Mouse (Mus musculus) stomach, embryonic 14.5 days (tissue): ENCODE data around the gene Ipmk. TPM values are rescaled to one million over a fixed set of nuclear protein-coding genes. Genes with fewer than 3 reads are reported as not detected.

ENCODE experiments used
- ATAC-seq: fragments of 200-750 bp; cut with Nextera tagmentation; 2 replicates; pipeline ENCODE4 v1.8.0; 2017; ENCODE audit warnings: low read depth, moderate TSS enrichment; ENCODE audit not compliant: insufficient number of reproducible peaks, insufficient read depth, low FRiP score
- H3K27ac ChIP-seq: fragments of 300-500 bp; sonication (generic); 2 replicates; pipeline ENCODE4 v1.5.1; 2014; ENCODE audit warnings: mild to moderate bottlenecking, low read length, moderate library complexity, mixed read lengths
- H3K27me3 ChIP-seq: fragments of 300-500 bp; sonication (generic); 2 replicates; pipeline ENCODE4 v1.6.1; 2014; ENCODE audit warnings: low read length, control low read depth, mixed read lengths; ENCODE audit not compliant: control insufficient read depth, insufficient read depth
- H3K36me3 ChIP-seq: fragments of 300-500 bp; sonication (generic); 2 replicates; pipeline ENCODE4 v1.6.1; 2014; ENCODE audit warnings: mild to moderate bottlenecking, control low read depth, low read length, moderate library complexity, mixed read lengths; ENCODE audit not compliant: control insufficient read depth, insufficient read depth
- H3K4me1 ChIP-seq: fragments of 300-500 bp; sonication (generic); 2 replicates; pipeline ENCODE4 v1.6.1; 2014; ENCODE audit warnings: low read length, control low read depth, mixed read lengths; ENCODE audit not compliant: control insufficient read depth, insufficient read depth
- H3K4me2 ChIP-seq: fragments of 300-500 bp; sonication (generic); replicated peaks from 2 replicates; pipeline ENCODE4 v1.6.1; 2014; ENCODE audit warnings: low read depth, low read length, control low read depth
- H3K4me3 ChIP-seq: fragments of 300-500 bp; sonication (generic); 2 replicates; pipeline ENCODE4 v1.5.1; 2014; ENCODE audit warnings: low read depth, low read length, control low read depth
- H3K9ac ChIP-seq: fragments of 300-500 bp; sonication (generic); replicated peaks from 2 replicates; pipeline ENCODE4 v1.6.1; 2014; ENCODE audit warnings: low read depth, mild to moderate bottlenecking, control low read depth, low read length, moderate library complexity, mixed read lengths
- H3K9me3 ChIP-seq: fragments of 300-500 bp; sonication (generic); 2 replicates; pipeline ENCODE4 v1.6.1; 2016; ENCODE audit warnings: low read depth, low read length, control low read depth; ENCODE audit not compliant: control insufficient read depth
- WGBS: fragments of 180-500 bp; shearing (Covaris S2); extraction: QIAGEN DNeasy Blood & Tissue Kit; methylation state at CpG from one replicate; pipeline ENCODE4 v1.1.7; 2014; 5-methylcytosine and 5-hydroxymethylcytosine counted together
- polyA plus RNA-seq: library from polyadenylated mRNA; unstranded; fragments of >200 nt; fragmentation: Nextera tagmentation; extraction: Ambion mirVana; gene quantifications from 2 replicates; pipeline ENCODE4 v1.2.1, GENCODE M21; 2014

Ipmk gene
- polyA plus RNA-seq, 1 experiment from 2014 or later: 11.2 TPM

GRCm38 (mm10) chr10:71363858-71364257 lies 16.3 kb downstream of the Ipmk start:
- Histone ChIP-seq H3K9ac (no peak overlapping the region), H3K27ac (no peak overlapping the region), H3K36me3 (no peaks in the 10 kb centered on the region), H3K9me3 (no peaks in the 10 kb centered on the region), H3K27me3 (no peaks in the 10 kb centered on the region), H3K4me1 (no peaks in the 10 kb centered on the region), H3K4me2 (no peak overlapping the region), H3K4me3 (no peak overlapping the region)
- WGBS: 87% methylated on average over 10 of the region's 10 CpGs
- ATAC-seq: no peak

- H3K27ac ChIP-seq: no peak overlapping the region
- 70% methylated on average over 16 of the region's 16 CpGs for WGBS
- no peaks in the 10 kb centered on the region for H3K36me3 ChIP-seq
- no peaks in the 10 kb centered on the region for H3K9me3 ChIP-seq
- H3K9ac ChIP-seq: no peak overlapping the region
- H3K27me3 ChIP-seq: no peaks in the 10 kb centered on the region
- no peak overlapping the region for H3K4me3 ChIP-seq
- H3K4me2 ChIP-seq: no peak overlapping the region
- no peaks in the 10 kb centered on the region for H3K4me1 ChIP-seq
- peak; percentile 49; the same call in 1 of the 2 replicates for ATAC-seq
Observed at GRCm38 (mm10) chr10:71368128-71368940, 20.8 kb downstream of the Ipmk start.

GRCm38 (mm10) chr10:71369466-71369865 lies 21.9 kb downstream of the Ipmk start:
- no peak overlapping the region for H3K4me2 ChIP-seq
- WGBS: 79% methylated on average over 3 of the region's 3 CpGs
- no peak overlapping the region for H3K9ac ChIP-seq
- H3K27ac ChIP-seq: no peak overlapping the region
- no peak overlapping the region for H3K4me3 ChIP-seq
- H3K4me1 ChIP-seq: no peaks in the 10 kb centered on the region
- H3K9me3 ChIP-seq: no peaks in the 10 kb centered on the region
- H3K36me3 ChIP-seq: no peaks in the 10 kb centered on the region
- no peaks in the 10 kb centered on the region for H3K27me3 ChIP-seq
- no peak for ATAC-seq

GRCm38 (mm10) chr10:71371881-71372280 lies 24.3 kb downstream of the Ipmk start:
- Histone ChIP-seq H3K27me3 (no peaks in the 10 kb centered on the region), H3K27ac (no peak overlapping the region), H3K9ac (no peak overlapping the region), H3K9me3 (no peaks in the 10 kb centered on the region), H3K4me1 (no peaks in the 10 kb centered on the region), H3K4me3 (no peak overlapping the region), H3K36me3 (no peaks in the 10 kb centered on the region), H3K4me2 (no peak overlapping the region)
- WGBS: 72% methylated on average over 6 of the region's 6 CpGs
- ATAC-seq: no peak

- Histone ChIP-seq H3K4me2 (no peak overlapping the region), H3K4me3 (no peak overlapping the region), H3K36me3 (0 out of 2 replicates have a peak, but pooled peaks cover under 1% of the 10 kb centered on the region), H3K27ac (no peak overlapping the region), H3K27me3 (no peaks in the 10 kb centered on the region), H3K4me1 (no peaks in the 10 kb centered on the region), H3K9ac (no peak overlapping the region), H3K9me3 (no peaks in the 10 kb centered on the region)
- no peak for ATAC-seq
- 83% methylated on average over 11 of the region's 11 CpGs for WGBS
Observed at GRCm38 (mm10) chr10:71373706-71374105, 26.1 kb downstream of the Ipmk start.

GRCm38 (mm10) chr10:71376014-71376413 lies 28.5 kb downstream of the Ipmk start:
- Histone ChIP-seq H3K27ac (no peak overlapping the region), H3K27me3 (no peaks in the 10 kb centered on the region), H3K4me3 (no peak overlapping the region), H3K9me3 (no peaks in the 10 kb centered on the region), H3K4me2 (no peak overlapping the region), H3K9ac (no peak overlapping the region), H3K4me1 (no peaks in the 10 kb centered on the region), H3K36me3 (0 out of 2 replicates have a peak, but pooled peaks cover 2% of the 10 kb centered on the region)
- peak; percentile 72; the same call in 1 of the 2 replicates for ATAC-seq
- 78% methylated on average over 6 of the region's 6 CpGs for WGBS

- Histone ChIP-seq H3K9ac (no peak overlapping the region), H3K27ac (no peak overlapping the region), H3K36me3 (0 out of 2 replicates have a peak, but pooled peaks cover 2% of the 10 kb centered on the region), H3K27me3 (no peaks in the 10 kb centered on the region), H3K4me3 (no peak overlapping the region), H3K4me2 (no peak overlapping the region), H3K4me1 (0 out of 2 replicates have a peak, but pooled peaks cover 3% of the 10 kb centered on the region), H3K9me3 (no peaks in the 10 kb centered on the region)
- WGBS: 90% methylated on average over 7 of the region's 7 CpGs
- ATAC-seq: no peak
Observed at GRCm38 (mm10) chr10:71380406-71380805, 32.8 kb downstream of the Ipmk start.

- no peak overlapping the region for H3K27ac ChIP-seq
- 84% methylated on average over 29 of the region's 29 CpGs for WGBS
Observed at GRCm38 (mm10) chr10:71381471-71382033, 34.0 kb downstream of the Ipmk start.

More at GRCm38 (mm10) chr10:71381471-71382033, 34.0 kb downstream of the Ipmk start:
- no peak overlapping the region for H3K9ac ChIP-seq
- no peak for ATAC-seq
- H3K27me3 ChIP-seq: no peaks in the 10 kb centered on the region
- H3K4me1 ChIP-seq: 0 out of 2 replicates have a peak, but pooled peaks cover 3% of the 10 kb centered on the region
- H3K4me3 ChIP-seq: no peak overlapping the region
- no peak overlapping the region for H3K4me2 ChIP-seq
- H3K9me3 ChIP-seq: no peaks in the 10 kb centered on the region
- H3K36me3 ChIP-seq: 0 out of 2 replicates have a peak, but pooled peaks cover 2% of the 10 kb centered on the region
